Mouse (Mus musculus) embryo, embryonic 10.5 days (tissue): Measurements from ENCODE around the gene Dcaf15.

Source experiments
- DNase-seq: peaks from one replicate; pipeline ENCODE4 v3.0.0-alpha.2; 2015; ENCODE audit warnings: low spot score

Gene Dcaf15

DNA sequence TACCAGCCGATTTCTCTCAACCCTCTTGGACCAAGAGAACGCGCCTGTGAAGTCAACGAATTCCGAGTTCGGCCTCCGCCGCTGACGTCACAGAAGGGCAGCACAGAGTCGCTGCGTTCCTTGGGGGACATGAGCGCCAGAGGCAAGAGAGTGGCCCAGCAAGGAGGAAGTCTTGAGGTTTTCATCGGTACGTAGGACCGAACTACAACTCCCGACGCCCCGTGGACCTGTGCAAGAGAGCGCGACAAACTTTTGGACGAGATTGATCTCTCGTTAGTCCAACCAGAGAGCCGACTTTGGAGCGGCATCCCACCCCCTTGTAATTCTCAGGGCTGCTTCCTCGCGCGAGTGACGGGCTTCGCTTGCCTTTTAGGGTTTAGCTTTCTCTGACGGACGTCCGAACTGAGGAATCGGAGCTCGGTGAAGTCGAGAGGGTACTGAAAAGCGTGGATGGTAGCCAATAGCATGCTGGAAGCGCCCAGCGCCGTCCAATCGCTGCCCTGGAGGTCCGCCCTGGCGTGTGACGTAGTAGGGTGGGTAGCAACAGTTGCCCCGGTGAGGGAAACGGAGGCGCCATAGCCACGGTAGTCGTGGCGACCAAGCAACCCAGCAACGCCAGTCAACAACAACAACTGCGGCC is 38.2 kb downstream of the Dcaf15 start, which contains the start of gene Rfx1:
Gene Rfx1 (plus strand): TSS at position 544 of the 640 bp plus-strand sequence.
- peak; percentile 100 for DNase-seq

DNA sequence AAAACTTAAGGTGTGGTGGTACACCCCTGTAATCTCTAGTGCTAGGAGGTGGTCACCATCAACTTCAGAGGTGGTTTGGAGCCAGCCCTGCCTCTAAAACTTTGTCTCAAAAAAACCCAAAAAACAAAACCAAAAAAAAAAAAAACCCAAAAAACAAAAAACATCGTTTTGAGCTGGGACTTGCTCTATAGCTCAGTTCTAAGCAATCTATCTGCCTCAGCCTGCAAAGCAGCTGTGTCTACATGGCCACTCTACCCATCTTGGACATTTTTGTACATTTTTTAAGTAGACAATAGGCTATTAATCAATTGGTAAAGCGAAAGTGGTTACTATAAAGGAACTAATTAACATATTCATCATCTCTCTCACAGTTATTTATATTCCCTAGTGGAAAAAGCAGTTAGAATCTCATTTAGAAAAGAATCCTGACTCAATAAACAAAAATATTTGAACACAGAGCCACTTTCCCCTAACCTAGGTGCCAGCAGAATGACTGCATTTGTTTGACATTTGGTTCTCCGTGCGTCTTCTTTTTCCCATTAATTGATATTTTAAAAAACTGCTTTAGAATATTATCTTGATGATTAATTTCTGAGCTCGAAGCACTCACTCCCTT is 39.0 kb downstream of the Dcaf15 start:
- DNase-seq = no peak

DNA sequence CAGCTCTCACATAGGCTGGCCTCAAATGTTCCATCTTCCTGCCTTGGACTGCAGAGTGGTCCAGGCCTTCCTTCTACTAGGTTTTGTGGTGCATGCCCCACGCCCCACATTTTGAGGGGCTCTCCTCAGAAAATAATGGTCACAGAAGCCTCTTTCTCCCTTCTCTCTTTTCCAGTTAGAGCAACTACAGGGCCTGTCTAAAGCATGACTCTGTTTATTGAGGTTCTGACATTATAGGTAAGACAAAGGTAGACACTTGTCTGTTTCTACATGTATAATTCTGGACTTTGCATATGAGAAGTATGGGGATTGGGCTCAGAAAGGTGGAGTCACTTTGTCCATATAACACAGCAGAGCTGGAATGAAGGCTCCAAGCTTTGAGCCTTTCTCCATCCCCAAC is 39.5 kb downstream of the Dcaf15 start, which contains the start of gene Gm10643:
Gene Gm10643 (minus strand): TSS at position 101 of the 400 bp plus-strand sequence.
- no peak for DNase-seq

DNA sequence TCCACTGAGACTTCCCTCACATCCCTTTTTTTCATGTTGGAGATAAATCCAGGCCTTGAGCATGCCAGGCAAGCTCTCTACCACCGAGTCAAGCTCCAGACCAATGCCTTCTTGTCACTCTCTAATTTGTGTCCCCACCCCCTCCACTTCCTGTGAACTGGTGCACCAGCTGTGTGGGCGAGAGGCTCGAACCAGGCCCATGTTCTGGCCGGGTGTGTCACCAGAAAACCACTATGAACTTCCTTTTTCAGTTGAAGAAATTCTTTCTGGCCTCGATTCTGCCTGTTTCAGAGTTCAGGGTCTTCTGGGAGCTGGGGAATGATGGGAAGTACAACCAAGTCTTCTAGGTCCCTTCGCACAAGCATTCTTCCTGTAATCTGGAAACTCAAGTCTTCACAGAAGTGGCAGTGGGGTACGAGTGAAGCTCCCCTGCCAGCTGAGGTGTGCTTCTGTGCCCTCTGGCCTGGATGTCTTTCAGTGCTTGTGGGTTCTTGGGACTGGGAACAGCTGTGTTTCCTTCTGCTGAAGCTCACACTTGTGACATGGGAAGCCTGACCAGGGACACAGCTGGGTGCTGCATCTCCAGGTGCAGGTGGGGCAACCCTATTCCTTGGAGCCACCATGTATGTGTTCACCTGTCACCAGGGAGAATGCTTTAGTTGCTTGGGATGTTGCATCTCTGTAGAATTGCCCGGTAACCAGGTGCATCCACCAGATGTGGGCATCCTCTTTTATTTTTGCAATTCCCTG is 40.5 kb downstream of the Dcaf15 start:
- DNase-seq = no peak

DNA sequence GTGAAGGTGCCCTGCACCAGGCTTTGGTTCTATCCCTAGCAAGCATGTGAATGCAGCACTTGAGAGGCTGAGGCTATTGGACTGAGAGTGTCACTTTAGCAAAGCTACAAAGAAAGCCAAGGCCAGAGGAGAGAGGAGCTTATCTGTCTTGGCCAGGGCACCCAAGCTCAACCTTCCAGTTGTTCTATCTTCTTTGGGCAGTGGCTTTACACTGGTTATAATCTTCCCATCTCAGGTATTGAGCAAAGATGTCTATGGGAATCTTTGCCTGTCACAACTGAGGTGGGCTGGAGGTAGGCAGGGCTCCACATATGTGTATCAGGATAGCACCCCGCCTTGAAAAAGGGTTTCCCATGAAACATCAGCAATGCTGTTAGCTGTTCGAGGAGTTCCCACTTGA is 44.3 kb downstream of the Dcaf15 start:
- DNase-seq = no peak

DNA sequence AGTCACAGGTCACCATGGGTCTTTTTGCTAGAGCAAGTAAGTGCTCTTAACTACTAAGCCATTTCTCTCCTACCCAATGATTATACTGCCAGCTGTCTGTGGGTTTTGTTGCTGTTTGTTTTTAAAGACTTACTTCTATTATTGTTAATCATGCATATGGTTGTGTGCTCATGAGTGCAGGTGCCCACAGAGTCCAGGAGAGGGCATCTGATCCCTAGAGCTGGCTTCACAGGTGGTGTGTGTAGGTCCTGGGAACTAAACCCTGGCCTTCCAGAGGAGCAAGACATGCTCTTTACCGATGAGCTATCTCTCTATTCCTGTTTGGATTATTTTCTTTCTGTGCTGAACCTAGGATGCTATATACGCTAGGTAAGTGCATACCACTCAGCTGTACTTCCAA is 45.3 kb downstream of the Dcaf15 start:
- DNase-seq = no peak

DNA sequence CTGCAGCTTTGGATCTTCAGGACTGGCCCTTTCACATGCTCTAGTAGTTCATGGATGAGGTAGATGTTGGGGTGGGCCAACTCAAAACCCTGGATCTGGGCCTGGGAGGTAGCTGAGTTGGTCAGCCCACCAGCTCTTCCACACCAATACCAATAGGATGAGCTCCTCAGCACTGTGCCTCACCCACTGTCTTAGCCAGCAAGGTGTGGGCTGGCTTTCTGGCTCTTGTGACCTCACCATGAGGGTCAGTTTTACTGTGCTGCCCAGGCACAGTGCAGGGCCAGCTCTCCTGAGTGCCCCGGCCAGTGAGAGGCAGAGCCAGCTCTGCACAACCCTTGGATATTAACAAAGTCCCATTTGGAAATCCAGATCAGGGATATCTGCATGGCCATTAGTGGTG is 46.7 kb downstream of the Dcaf15 start:
- no peak for DNase-seq

DNA sequence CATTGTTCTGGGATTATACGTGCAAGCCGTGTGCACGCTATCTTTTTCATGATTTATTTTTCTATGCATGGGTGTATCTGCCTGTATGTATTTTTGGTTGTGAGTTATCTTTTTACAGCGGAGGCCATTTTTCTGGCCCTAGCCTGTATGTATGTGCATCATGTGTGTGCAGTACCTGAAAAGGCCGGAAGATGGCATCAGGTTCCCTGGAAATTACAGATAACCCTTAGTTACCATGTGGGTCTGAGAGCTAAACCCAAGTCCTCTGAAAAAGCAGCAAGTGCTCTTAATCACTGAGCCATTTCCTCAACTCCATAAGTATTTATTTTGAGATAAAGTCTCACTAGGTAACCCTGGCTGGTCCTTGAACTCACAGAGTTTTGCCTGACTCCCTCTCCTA is 51.3 kb downstream of the Dcaf15 start:
- no peak for DNase-seq

DNA sequence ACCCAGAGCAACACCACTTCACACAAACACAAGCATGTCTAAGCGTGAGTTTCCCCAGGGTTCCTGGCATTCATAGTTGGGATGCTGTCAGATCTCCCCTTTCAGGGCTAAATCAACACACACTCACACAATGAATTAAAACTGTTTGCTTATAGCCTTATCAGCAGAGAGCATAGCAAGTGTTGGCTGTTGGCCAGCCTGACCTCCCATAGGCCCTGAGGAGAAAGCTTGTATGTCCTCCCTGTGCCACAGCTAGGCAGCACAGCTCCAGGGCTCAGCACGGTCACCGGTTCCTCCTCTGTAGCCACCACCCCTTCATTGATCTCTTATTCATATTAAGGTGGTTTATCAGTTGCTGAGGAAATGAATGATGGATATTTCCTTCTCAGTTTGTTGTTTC is 51.8 kb downstream of the Dcaf15 start:
- no peak for DNase-seq

DNA sequence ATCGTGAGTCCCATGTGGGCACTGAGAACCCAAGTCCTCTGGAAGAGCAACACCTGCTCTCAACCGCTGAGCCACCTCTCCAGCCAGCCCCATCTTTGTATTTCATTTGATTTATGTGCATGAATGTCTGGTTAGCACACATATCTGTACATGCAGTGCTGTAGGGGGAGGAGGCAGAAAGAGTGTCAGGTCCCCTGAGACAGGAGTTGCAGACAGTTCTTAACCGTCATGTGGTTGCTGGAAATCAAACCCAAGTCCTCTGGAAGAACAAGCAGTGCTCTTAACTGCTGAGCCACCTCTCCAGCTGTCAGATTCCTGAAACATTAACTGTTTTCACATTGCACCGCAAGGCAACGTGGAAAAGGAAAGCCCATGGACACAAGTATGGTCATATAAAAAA is 56.4 kb downstream of the Dcaf15 start:
- no peak for DNase-seq
